Mouse (Mus musculus) heart, embryonic 15.5 days (tissue): Measurements from ENCODE around the gene Jun. TPM values are rescaled to one million over a fixed set of nuclear protein-coding genes. Genes with fewer than 3 reads are reported as not detected.

Experiments
- ATAC-seq: fragments of 200-750 bp; cut with Nextera tagmentation; replicated peaks from 2 replicates; pipeline ENCODE4 v1.8.0; 2017; ENCODE audit warnings: low read depth, moderate TSS enrichment; ENCODE audit not compliant: insufficient number of reproducible peaks, insufficient read depth, low FRiP score
- H3K27ac ChIP-seq: fragments of 300-500 bp; sonication (generic); 2 replicates; pipeline ENCODE4 v1.5.1; 2015; ENCODE audit warnings: mild to moderate bottlenecking, inconsistent platforms
- H3K27me3 ChIP-seq: fragments of 300-500 bp; sonication (generic); 2 replicates; pipeline ENCODE4 v1.6.1; 2015; ENCODE audit warnings: inconsistent platforms
- H3K36me3 ChIP-seq: fragments of 300-500 bp; sonication (generic); 2 replicates; pipeline ENCODE4 v1.6.1; 2015; ENCODE audit warnings: mild to moderate bottlenecking, inconsistent platforms
- H3K4me1 ChIP-seq: fragments of 300-500 bp; sonication (generic); replicated peaks from 2 replicates; pipeline ENCODE4 v1.6.1; 2015; ENCODE audit warnings: inconsistent platforms
- H3K4me2 ChIP-seq: fragments of 300-500 bp; sonication (generic); 2 replicates; pipeline ENCODE4 v1.6.1; 2015; ENCODE audit warnings: inconsistent platforms, mild to moderate bottlenecking, moderate library complexity
- H3K4me3 ChIP-seq: fragments of 300-500 bp; sonication (generic); 2 replicates; pipeline ENCODE4 v1.5.1; 2015; ENCODE audit warnings: mild to moderate bottlenecking, inconsistent platforms
- H3K9ac ChIP-seq: fragments of 300-500 bp; sonication (generic); 2 replicates; pipeline ENCODE4 v1.6.1; 2015; ENCODE audit warnings: mild to moderate bottlenecking, inconsistent platforms
- H3K9me3 ChIP-seq: fragments of 300-500 bp; sonication (generic); replicated peaks from 2 replicates; pipeline ENCODE4 v1.6.1; 2016; ENCODE audit warnings: inconsistent platforms
- WGBS: fragments of 180-500 bp; shearing (Covaris S2); methylation state at CpG from one replicate; pipeline ENCODE4 v1.1.7; 2015; ENCODE audit warnings: mixed read lengths; 5-methylcytosine and 5-hydroxymethylcytosine counted together
- polyA plus RNA-seq: library from polyadenylated mRNA; unstranded; fragments of >200 nt; fragmentation: Nextera tagmentation; extraction: Ambion mirVana; gene quantifications from 2 replicates; pipeline ENCODE4 v1.2.1, GENCODE M21; 2015

Gene Jun
- polyA plus RNA-seq, 1 experiment from 2014 or later = 70.7 TPM

GRCm38 (mm10) chr4:95092516-95092915 is 40.5 kb upstream of the Jun start:
- Histone ChIP-seq H3K27ac (no peak overlapping the region), H3K9me3 (no peaks in the 10 kb centered on the region), H3K4me1 (peaks cover 11% of the 10 kb centered on the region), H3K4me2 (no peak overlapping the region), H3K36me3 (no peaks in the 10 kb centered on the region), H3K27me3 (no peaks in the 10 kb centered on the region), H3K9ac (no peak overlapping the region), H3K4me3 (no peak overlapping the region)
- WGBS = 76% methylated on average over 4 of the region's 4 CpGs
- no peak for ATAC-seq

DNA sequence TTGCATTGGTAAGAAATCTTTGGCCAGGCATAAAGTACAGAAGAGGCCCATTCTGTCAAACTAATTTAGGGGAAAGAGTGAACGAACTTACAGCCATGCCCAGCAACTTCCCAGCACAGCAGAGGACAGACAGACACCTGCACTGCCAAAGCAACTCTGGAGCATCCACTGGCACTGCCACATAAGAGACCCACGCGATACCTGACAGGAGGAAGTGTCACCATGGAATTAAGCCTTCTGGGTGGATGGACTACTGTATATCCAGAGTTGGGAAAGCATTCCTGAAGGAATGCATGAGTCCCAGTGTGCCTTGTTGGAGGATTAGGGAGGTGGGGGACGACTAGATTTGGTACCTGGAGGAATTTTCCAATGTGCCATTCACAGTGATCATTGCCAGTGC is 39.5 kb upstream of the Jun start:
- no peak overlapping the region for H3K4me3 ChIP-seq
- no peak for ATAC-seq
- H3K9ac ChIP-seq = no peak overlapping the region
- 80% methylated on average over 4 of the region's 4 CpGs for WGBS
- no peak overlapping the region for H3K27ac ChIP-seq
- peaks cover 11% of the 10 kb centered on the region for H3K4me1 ChIP-seq
- no peak overlapping the region for H3K4me2 ChIP-seq
- no peaks in the 10 kb centered on the region for H3K36me3 ChIP-seq
- no peaks in the 10 kb centered on the region for H3K9me3 ChIP-seq
- no peaks in the 10 kb centered on the region for H3K27me3 ChIP-seq

- Histone ChIP-seq H3K9me3 (no peaks in the 10 kb centered on the region), H3K4me2 (no peak overlapping the region), H3K4me3 (no peak overlapping the region), H3K4me1 (peaks cover 11% of the 10 kb centered on the region), H3K9ac (no peak overlapping the region), H3K27me3 (no peaks in the 10 kb centered on the region), H3K36me3 (no peaks in the 10 kb centered on the region), H3K27ac (no peak overlapping the region)
- ATAC-seq = no peak
Measured at GRCm38 (mm10) chr4:95089968-95090367, 37.9 kb upstream of the Jun start.

DNA sequence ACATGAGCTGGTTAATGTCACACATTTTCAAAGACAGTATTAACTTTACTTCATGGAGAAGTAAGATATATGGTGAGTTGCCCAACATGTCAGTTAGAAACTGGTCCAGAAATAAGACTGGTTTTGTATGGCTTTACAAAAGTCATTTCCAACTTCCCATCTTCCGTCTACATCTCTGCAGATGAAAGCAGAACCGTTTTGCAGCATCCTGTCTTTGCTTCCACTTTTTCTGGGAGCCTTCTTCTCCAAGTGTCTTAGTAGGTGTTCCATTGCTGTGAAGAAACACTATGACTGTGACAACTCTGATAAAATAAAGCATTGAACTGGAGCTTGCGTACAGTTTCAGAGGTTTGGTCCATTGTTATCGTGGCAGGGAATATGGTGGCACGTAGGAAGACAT is 37.0 kb upstream of the Jun start:
- no peaks in the 10 kb centered on the region for H3K36me3 ChIP-seq
- no peak overlapping the region for H3K9ac ChIP-seq
- no peaks in the 10 kb centered on the region for H3K27me3 ChIP-seq
- H3K9me3 ChIP-seq = no peaks in the 10 kb centered on the region
- no peak overlapping the region for H3K27ac ChIP-seq
- WGBS = 91% methylated on average over 5 of the region's 5 CpGs
- no peak for ATAC-seq
- H3K4me1 ChIP-seq = peaks cover 9% of the 10 kb centered on the region
- H3K4me3 ChIP-seq = no peak overlapping the region
- no peak overlapping the region for H3K4me2 ChIP-seq

GRCm38 (mm10) chr4:95083957-95084356 is 31.9 kb upstream of the Jun start:
- no peaks in the 10 kb centered on the region for H3K9me3 ChIP-seq

GRCm38 (mm10) chr4:95083191-95083729 is 31.2 kb upstream of the Jun start:
- H3K4me2 ChIP-seq = no peak overlapping the region
- H3K36me3 ChIP-seq = no peaks in the 10 kb centered on the region
- no peak for ATAC-seq
- WGBS = 75% methylated on average over 5 of the region's 5 CpGs
- H3K9ac ChIP-seq = no peak overlapping the region
- no peaks in the 10 kb centered on the region for H3K27me3 ChIP-seq
- peak overlapping the region; percentile 70; the same call in 1 of the 2 replicates for H3K27ac ChIP-seq
- H3K9me3 ChIP-seq = no peaks in the 10 kb centered on the region
- H3K4me3 ChIP-seq = no peak overlapping the region
- peaks cover 23% of the 10 kb centered on the region for H3K4me1 ChIP-seq

More at GRCm38 (mm10) chr4:95083957-95084356, 31.9 kb upstream of the Jun start:
- Histone ChIP-seq H3K27me3 (no peaks in the 10 kb centered on the region), H3K36me3 (no peaks in the 10 kb centered on the region), H3K27ac (no peak overlapping the region), H3K4me2 (no peak overlapping the region), H3K4me3 (no peak overlapping the region), H3K4me1 (peaks cover 23% of the 10 kb centered on the region), H3K9ac (no peak overlapping the region)
- ATAC-seq = no peak
- WGBS = 71% methylated on average over 8 of the region's 8 CpGs

DNA sequence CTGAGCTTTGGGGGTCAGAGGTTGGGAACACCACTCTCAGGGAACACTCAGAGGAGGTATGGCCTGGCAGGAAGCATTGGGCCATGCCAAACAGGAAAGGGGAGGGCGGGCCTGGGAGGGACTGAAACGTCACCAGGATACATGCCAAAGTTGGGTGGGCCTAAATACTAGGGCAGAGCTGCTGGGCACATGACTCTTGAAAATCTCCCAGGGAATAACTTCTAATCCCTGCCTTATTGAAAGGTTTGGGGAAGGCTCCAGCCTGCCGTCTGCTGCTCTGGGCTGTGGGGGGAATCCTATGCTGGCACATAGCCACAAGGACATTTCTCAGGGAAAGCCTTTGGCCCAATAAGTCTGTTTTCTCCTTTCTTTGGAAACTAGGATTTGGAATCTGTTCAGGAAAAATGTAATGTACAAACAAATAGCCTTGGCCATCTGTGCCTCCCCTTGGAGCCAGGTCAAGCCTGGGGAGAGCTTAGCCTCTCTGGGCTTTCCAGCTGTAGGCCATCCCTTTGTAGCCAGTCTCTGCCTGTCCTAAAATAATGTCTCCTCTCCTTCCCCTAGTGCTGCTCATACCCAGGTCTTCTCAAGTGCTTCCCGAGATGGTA is 30.6 kb upstream of the Jun start:
- no peak overlapping the region for H3K4me2 ChIP-seq
- no peaks in the 10 kb centered on the region for H3K27me3 ChIP-seq
- H3K4me1 ChIP-seq = peaks cover 23% of the 10 kb centered on the region
- peak; percentile 80 for ATAC-seq
- H3K9ac ChIP-seq = no peak overlapping the region
- 43% methylated on average over 4 of the region's 4 CpGs for WGBS
- no peaks in the 10 kb centered on the region for H3K9me3 ChIP-seq
- H3K27ac ChIP-seq = peak overlapping the region; percentile 70
- no peak overlapping the region for H3K4me3 ChIP-seq
- no peaks in the 10 kb centered on the region for H3K36me3 ChIP-seq

GRCm38 (mm10) chr4:95081632-95082031 is 29.6 kb upstream of the Jun start:
- Histone ChIP-seq H3K27ac (peak overlapping the region; percentile 70), H3K4me2 (no peak overlapping the region), H3K4me3 (no peak overlapping the region), H3K27me3 (no peaks in the 10 kb centered on the region), H3K9me3 (no peaks in the 10 kb centered on the region), H3K4me1 (peaks cover 23% of the 10 kb centered on the region), H3K9ac (no peak overlapping the region), H3K36me3 (no peaks in the 10 kb centered on the region)
- WGBS = 24% methylated on average over 8 of the region's 8 CpGs
- ATAC-seq = peak; percentile 47; the same call in 1 of the 2 replicates

GRCm38 (mm10) chr4:95078625-95079024 is 26.6 kb upstream of the Jun start:
- Histone ChIP-seq H3K4me1 (peaks cover 23% of the 10 kb centered on the region), H3K9me3 (no peaks in the 10 kb centered on the region), H3K4me2 (no peak overlapping the region), H3K27ac (no peak overlapping the region), H3K9ac (no peak overlapping the region), H3K27me3 (no peaks in the 10 kb centered on the region), H3K36me3 (no peaks in the 10 kb centered on the region), H3K4me3 (no peak overlapping the region)
- no peak for ATAC-seq
- 57% methylated on average over 8 of the region's 8 CpGs for whole genome bisulfite sequencing

DNA sequence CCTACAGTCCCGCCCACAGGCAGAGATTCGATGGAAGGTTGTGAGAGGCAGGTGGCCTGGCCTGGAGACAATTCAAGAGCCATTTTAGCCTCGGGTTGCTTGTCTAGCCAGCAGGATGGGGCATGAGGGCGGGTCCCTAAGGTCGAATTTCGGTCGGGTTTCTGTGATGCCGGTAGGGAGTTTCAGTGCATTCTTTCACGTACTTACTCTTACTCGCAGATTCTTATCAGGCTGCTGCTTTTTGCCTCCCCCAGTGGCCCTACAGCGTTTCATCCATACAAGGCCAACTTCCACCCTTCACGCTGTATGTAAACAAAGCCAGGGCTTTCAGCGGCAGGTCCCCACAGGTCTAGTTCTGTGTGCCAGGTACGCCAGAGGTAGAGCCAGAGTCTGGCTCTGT is 24.3 kb upstream of the Jun start:
- no peaks in the 10 kb centered on the region for H3K36me3 ChIP-seq
- WGBS = 35% methylated on average over 14 of the region's 14 CpGs
- ATAC-seq = no peak
- peaks cover 1% of the 10 kb centered on the region for H3K4me1 ChIP-seq
- H3K9me3 ChIP-seq = no peaks in the 10 kb centered on the region
- H3K27me3 ChIP-seq = no peaks in the 10 kb centered on the region
- no peak overlapping the region for H3K9ac ChIP-seq
- H3K27ac ChIP-seq = no peak overlapping the region
- no peak overlapping the region for H3K4me2 ChIP-seq
- no peak overlapping the region for H3K4me3 ChIP-seq

- Histone ChIP-seq H3K4me3 (no peak overlapping the region), H3K27ac (no peak overlapping the region), H3K36me3 (no peaks in the 10 kb centered on the region), H3K27me3 (no peaks in the 10 kb centered on the region), H3K4me1 (no peaks in the 10 kb centered on the region), H3K4me2 (no peak overlapping the region), H3K9ac (no peak overlapping the region), H3K9me3 (no peaks in the 10 kb centered on the region)
- ATAC-seq = no peak
- WGBS = 82% methylated on average over 17 of the region's 17 CpGs
Measured at GRCm38 (mm10) chr4:95075591-95076002, 23.6 kb upstream of the Jun start.

- ATAC-seq = no peak
- Histone ChIP-seq H3K4me2 (no peak overlapping the region), H3K27me3 (no peaks in the 10 kb centered on the region), H3K36me3 (no peaks in the 10 kb centered on the region), H3K9ac (no peak overlapping the region), H3K27ac (no peak overlapping the region), H3K9me3 (no peaks in the 10 kb centered on the region), H3K4me3 (no peak overlapping the region), H3K4me1 (no peaks in the 10 kb centered on the region)
- WGBS = 85% methylated on average over 6 of the region's 6 CpGs
Measured at GRCm38 (mm10) chr4:95074319-95074718, 22.3 kb upstream of the Jun start.
